Mouse (Mus musculus): ENCODE measurements around the gene Xpnpep2.

GRCm38 (mm10) chrX:48155489-48155888 lies 47.0 kb downstream of the Xpnpep2 start:
- TF ChIP-seq EP300 (IDR thresholded peaks at IDR 0.05; ENCODE audit: insufficient read depth, low read depth, low read length) (no peak), CTCF (IDR thresholded peaks at IDR 0.05) (no peak)

Measured in heart, adult 2 months (tissue).